Mouse (Mus musculus) liver, embryonic 14.5 days (tissue): ENCODE results near the gene Enho. TPM values are rescaled to one million over a fixed set of nuclear protein-coding genes. Genes with fewer than 3 reads are reported as not detected.

Source experiments
- ATAC-seq: fragments of 200-750 bp; cut with Nextera tagmentation; 2 replicates; pipeline ENCODE4 v1.8.0; 2017; ENCODE audit warnings: moderate number of reproducible peaks, mild to moderate bottlenecking, moderate library complexity; ENCODE audit not compliant: insufficient read depth
- DNase-seq, 3 experiments: peaks; one replicate each; pipeline ENCODE4 v3.0.0-alpha.2; 2012 to 2013; ENCODE audit warnings: low read depth in 3 of 3, low spot score in 3 of 3
- H3K27ac ChIP-seq: fragments of 300-500 bp; sonication (generic); 2 replicates; pipeline ENCODE4 v1.5.1; 2014; ENCODE audit warnings: moderate library complexity, mild to moderate bottlenecking, control low read depth, inconsistent platforms
- H3K27me3 ChIP-seq: fragments of 300-500 bp; sonication (generic); 2 replicates; pipeline ENCODE4 v1.6.1; 2014; ENCODE audit warnings: mild to moderate bottlenecking, low read length, moderate library complexity; ENCODE audit not compliant: control insufficient read depth, insufficient read depth
- H3K36me3 ChIP-seq: fragments of 300-500 bp; sonication (generic); replicated peaks from 2 replicates; pipeline ENCODE4 v1.6.1; 2014; ENCODE audit warnings: low read depth; ENCODE audit not compliant: control insufficient read depth, insufficient read depth
- H3K4me1 ChIP-seq, 2 experiments: fragments of 200-500 bp in 1 of 2; fragments of 300-500 bp in 1 of 2; sonication (generic) in 1 of 2; replicated peaks; 2 replicates each; pipeline ENCODE4 v1.6.1; 2012 to 2014; ENCODE audit warnings: antibody characterized with exemption in 1 of 2, inconsistent platforms in 1 of 2, low read length in 1 of 2; ENCODE audit not compliant: control insufficient read depth in 2 of 2, insufficient read depth in 2 of 2
- H3K4me2 ChIP-seq: fragments of 300-500 bp; sonication (generic); 2 replicates; pipeline ENCODE4 v1.6.1; 2014; ENCODE audit warnings: low read depth, mild to moderate bottlenecking, control low read depth, moderate library complexity
- H3K4me3 ChIP-seq, 2 experiments: fragments of 200-500 bp in 1 of 2; fragments of 300-500 bp in 1 of 2; sonication (generic) in 1 of 2; 2 replicates each; pipeline ENCODE4 v1.5.1; 2012 to 2014; ENCODE audit warnings: low read depth in 2 of 2, low read length in 2 of 2, mild to moderate bottlenecking in 2 of 2, control low read depth in 1 of 2, inconsistent platforms in 1 of 2, moderate library complexity in 1 of 2; ENCODE audit not compliant: insufficient read depth in 1 of 2
- H3K9ac ChIP-seq: fragments of 300-500 bp; sonication (generic); replicated peaks from 2 replicates; pipeline ENCODE4 v1.6.1; 2014; ENCODE audit warnings: mild to moderate bottlenecking, control low read depth, moderate library complexity
- H3K9me3 ChIP-seq: fragments of 300-500 bp; sonication (generic); 2 replicates; pipeline ENCODE4 v1.6.1; 2016; ENCODE audit warnings: low read length, mixed read lengths; ENCODE audit not compliant: control insufficient read depth
- CTCF ChIP-seq: IDR thresholded peaks from 2 replicates; pipeline ENCODE4 v1.5.1; 2016; ENCODE audit warnings: antibody characterized with exemption, low read depth, control low read depth
- EP300 ChIP-seq: IDR thresholded peaks from 2 replicates; pipeline ENCODE4 v1.6.1; 2016; ENCODE audit warnings: antibody characterized with exemption, low read depth
- WGBS: fragments of 180-500 bp; shearing (Covaris S2); extraction: QIAGEN DNeasy Blood & Tissue Kit; methylation state at CpG from one replicate; pipeline ENCODE4 v1.1.7; 2014; ENCODE audit not compliant: insufficient replicate concordance; 5-methylcytosine and 5-hydroxymethylcytosine counted together
- polyA plus RNA-seq, 2 experiments: library from polyadenylated mRNA; depleted of rRNA in 1 of 2; stranded (reverse) in 1 of 2; unstranded in 1 of 2; fragments of >200 nt; fragmentation: Nextera tagmentation in 1 of 2; extraction: Ambion mirVana in 1 of 2; gene quantifications; 2 replicates each; pipeline versions ENCODE4 v1.2.1 to v1.2.3; 2012 to 2014

The Enho gene
- polyA plus RNA-seq, 2 experiments, result 1.2 to 1.8 TPM

- Histone ChIP-seq H3K9me3 (no peaks in the 10 kb centered on the region), H3K9ac (no peak overlapping the region), H3K27ac (no peak overlapping the region), H3K4me2 (no peak overlapping the region), H3K36me3 (no peaks in the 10 kb centered on the region), H3K27me3 (peaks cover 13% of the 10 kb centered on the region), H3K4me3 (no peak overlapping the region), H3K4me1 (no peaks in the 10 kb centered on the region)
- DNase-seq, result no peak
- no peak for TF ChIP-seq EP300
- TF ChIP-seq CTCF, result no peak
- ATAC-seq, result no peak
- WGBS, result 13% methylated on average over 6 of the region's 6 CpGs
Measured at GRCm38 (mm10) chr4:41682789-41683188, 42.7 kb upstream of the Enho start.

- TF ChIP-seq CTCF (no peak), EP300 (no peak)
- no peaks in the 10 kb centered on the region for H3K9me3 ChIP-seq
- H3K36me3 ChIP-seq, result no peaks in the 10 kb centered on the region
- no peak overlapping the region for H3K4me3 ChIP-seq
- no peak overlapping the region for H3K4me2 ChIP-seq
- H3K27ac ChIP-seq, result no peak overlapping the region
- H3K27me3 ChIP-seq, result peaks cover 13% of the 10 kb centered on the region
- no peak for ATAC-seq
- DNase-seq, result no peak
- no peaks in the 10 kb centered on the region for H3K4me1 ChIP-seq
- H3K9ac ChIP-seq, result no peak overlapping the region
- WGBS, result 66% methylated on average over 10 of the region's 10 CpGs
Measured at GRCm38 (mm10) chr4:41681947-41682346, 41.8 kb upstream of the Enho start.

GRCm38 (mm10) chr4:41681176-41681575 lies 41.1 kb upstream of the Enho start:
- H3K4me3 ChIP-seq, result no peak overlapping the region
- H3K9me3 ChIP-seq, result no peaks in the 10 kb centered on the region
- H3K36me3 ChIP-seq, result no peaks in the 10 kb centered on the region
- H3K4me2 ChIP-seq, result no peak overlapping the region
- H3K4me1 ChIP-seq, result no peaks in the 10 kb centered on the region
- no peak for TF ChIP-seq CTCF
- WGBS, result 47% methylated on average over 4 of the region's 4 CpGs
- DNase-seq (no peak), ATAC-seq (no peak)
- peaks cover 13% of the 10 kb centered on the region for H3K27me3 ChIP-seq
- no peak overlapping the region for H3K27ac ChIP-seq
- no peak overlapping the region for H3K9ac ChIP-seq

- no peaks in the 10 kb centered on the region for H3K36me3 ChIP-seq
- H3K4me3 ChIP-seq, result no peak overlapping the region
- no peak overlapping the region for H3K27ac ChIP-seq
- TF ChIP-seq EP300 (no peak), CTCF (no peak)
- no peaks in the 10 kb centered on the region for H3K4me1 ChIP-seq
- H3K9ac ChIP-seq, result no peak overlapping the region
- DNase-seq (no peak), ATAC-seq (no peak)
- peaks cover 11% of the 10 kb centered on the region for H3K27me3 ChIP-seq
- H3K9me3 ChIP-seq, result no peaks in the 10 kb centered on the region
- 25% methylated on average over 2 of the region's 2 CpGs for WGBS
- H3K4me2 ChIP-seq, result no peak overlapping the region
Measured at GRCm38 (mm10) chr4:41679291-41679690, 39.2 kb upstream of the Enho start.

GRCm38 (mm10) chr4:41678863-41679262 lies 38.7 kb upstream of the Enho start:
- Histone ChIP-seq H3K27me3 (peaks cover 11% of the 10 kb centered on the region), H3K9me3 (no peaks in the 10 kb centered on the region), H3K4me3 (no peak overlapping the region), H3K9ac (no peak overlapping the region), H3K27ac (no peak overlapping the region), H3K36me3 (no peaks in the 10 kb centered on the region), H3K4me1 (no peaks in the 10 kb centered on the region), H3K4me2 (no peak overlapping the region)
- ATAC-seq, result no peak
- 50% methylated on average over 6 of the region's 6 CpGs for WGBS
- no peak for DNase-seq
- TF ChIP-seq CTCF (no peak), EP300 (no peak)
